In the genomic region with DNA sequence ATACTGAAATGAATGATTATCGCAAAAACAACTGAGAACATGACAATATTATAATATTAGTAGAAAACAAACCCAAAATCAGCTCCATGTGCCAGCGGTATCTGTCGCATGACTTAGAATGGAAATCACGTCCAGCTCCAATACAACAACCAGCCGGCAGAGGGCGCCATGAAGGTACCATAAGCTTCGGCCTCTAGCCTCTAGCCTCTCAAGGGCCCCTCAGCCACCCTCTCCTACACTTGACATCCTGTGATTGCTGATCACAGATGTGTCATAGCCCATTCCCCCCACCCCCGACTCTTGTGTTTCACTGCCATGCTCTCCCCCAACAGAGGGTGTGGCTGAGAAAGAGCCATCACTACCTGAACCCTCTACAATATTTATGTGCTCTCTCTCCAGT, we compare ENCODE assay signal across 8 mouse cellular contexts. TPM values are rescaled to one million over a fixed set of nuclear protein-coding genes. Genes with fewer than 3 reads are reported as not detected.
A peak's percentile ranks its signal among the peaks of the same experiment; 100 is the strongest.
DNase-seq lines count a peak whose midpoint lies in the region; ATAC-seq and TF ChIP-seq lines count a peak whose summit lies in the region.

No protein-coding gene starts in this region.

- no peak for ATAC-seq in liver, embryonic 14.5 days (ENCODE audit: insufficient read depth)

- peak; percentile 55 to 81 for DNase-seq in adrenal gland, adult (ENCODE audit: inconsistent age in 2 of 2, low spot score in 1 of 2)
- no peak for DNase-seq in adrenal gland, postnatal 4 days (ENCODE audit: low spot score in 2 of 2)
- peak in 1 of 2 experiments; percentile 7 for DNase-seq in spleen, adult 2 months (ENCODE audit: low read depth in 1 of 2, low spot score in 2 of 2)
- no peak for DNase-seq in spleen, postnatal 14 days (ENCODE audit: low spot score in 2 of 2)
- DNase-seq in cerebellum, postnatal 14 days: peak; percentile 60 to 78
- DNase-seq in gastrocnemius, postnatal 14 days: peak; percentile 39
- DNase-seq in liver, embryonic 14.5 days (ENCODE audit: low read depth in 3 of 3, low spot score in 3 of 3): peak in 1 of 3 experiments; percentile 20

- peak; percentile 38; the same call in 1 of the 2 replicates for TF ChIP-seq CTCF in spleen, adult 2 months (IDR thresholded peaks at IDR 0.05; ENCODE audit: extremely low read depth, insufficient read depth, insufficient read length, insufficient replicate concordance)
- peak; percentile 80 for TF ChIP-seq CTCF in liver, embryonic 14.5 days (IDR thresholded peaks at IDR 0.05; ENCODE audit: low read depth)
- peak; percentile 59; the same call in 1 of the 2 replicates for TF ChIP-seq CTCF in small intestine, adult 2 months (IDR thresholded peaks at IDR 0.05; ENCODE audit: extremely low read depth, insufficient read length, insufficient replicate concordance, low read depth, low read length)

- H3K9me3 ChIP-seq in liver, embryonic 14.5 days (ENCODE audit: control insufficient read depth, low read length): no peaks in the 10 kb centered on the region

- TF ChIP-seq EP300 in liver, embryonic 14.5 days (IDR thresholded peaks at IDR 0.05; ENCODE audit: low read depth): no peak

- H3K27ac ChIP-seq in spleen, adult 2 months (ENCODE audit: insufficient read depth, low read length): no peak overlapping the region
- no peak overlapping the region for H3K27ac ChIP-seq in liver, embryonic 14.5 days
- no peak overlapping the region for H3K27ac ChIP-seq in small intestine, adult 2 months (ENCODE audit: insufficient read depth, low read depth, low read length)

- no peak overlapping the region for H3K9ac ChIP-seq in liver, embryonic 14.5 days (replicated peaks)

- H3K36me3 ChIP-seq in spleen, adult 2 months (ENCODE audit: control insufficient read depth, insufficient read depth, low read length): no peaks in the 10 kb centered on the region
- H3K36me3 ChIP-seq in liver, embryonic 14.5 days (replicated peaks; ENCODE audit: control insufficient read depth, insufficient read depth, low read depth): no peaks in the 10 kb centered on the region
- H3K36me3 ChIP-seq in small intestine, adult 2 months (ENCODE audit: control insufficient read depth, insufficient read depth, low read length): no peaks in the 10 kb centered on the region

- no peak for TF ChIP-seq POLR2A in spleen, adult 2 months (IDR thresholded peaks at IDR 0.05; ENCODE audit: low read depth, low read length)
- TF ChIP-seq POLR2A in small intestine, adult 2 months (IDR thresholded peaks at IDR 0.05; ENCODE audit: low read depth, low read length): no peak

- intact Hi-C loops in gastrocnemius, postnatal 14 days (cut with DNase I; ENCODE audit: low total_unique reads): no loop called here

- H3K27me3 ChIP-seq in spleen, adult 2 months (ENCODE audit: control insufficient read depth, insufficient read depth, low read length): no peaks in the 10 kb centered on the region
- no peaks in the 10 kb centered on the region for H3K27me3 ChIP-seq in liver, embryonic 14.5 days (ENCODE audit: control insufficient read depth, insufficient read depth, low read length)
- H3K27me3 ChIP-seq in small intestine, adult 2 months (ENCODE audit: control insufficient read depth, insufficient read depth, low read length): no peaks in the 10 kb centered on the region

- no peak overlapping the region for H3K4me3 ChIP-seq in spleen, adult 2 months (ENCODE audit: extremely low read depth, insufficient read depth, insufficient read length)
- no peak overlapping the region for H3K4me3 ChIP-seq in liver, embryonic 14.5 days (ENCODE audit: insufficient read depth in 1 of 2, low read depth in 2 of 2, low read length in 2 of 2)
- H3K4me3 ChIP-seq in small intestine, adult 2 months (ENCODE audit: low read depth, low read length): no peak overlapping the region

- no peaks in the 10 kb centered on the region for H3K4me1 ChIP-seq in spleen, adult 2 months (ENCODE audit: control insufficient read depth, insufficient read depth, insufficient read length)
- 0 out of 4 replicates have a peak, but pooled peaks cover 0 to 1% of the 10 kb centered on the region in 2 experiments for H3K4me1 ChIP-seq in liver, embryonic 14.5 days (replicated peaks; ENCODE audit: control insufficient read depth in 2 of 2, insufficient read depth in 2 of 2, low read length in 1 of 2)
- no peaks in the 10 kb centered on the region for H3K4me1 ChIP-seq in small intestine, adult 2 months (ENCODE audit: control insufficient read depth, insufficient read depth, insufficient read length, low read length)

- no peak overlapping the region for H3K4me2 ChIP-seq in liver, embryonic 14.5 days (ENCODE audit: low read depth)

- WGBS in spleen, adult 2 months: 32% methylated on average over 8 of the region's 8 CpGs
- 22% methylated on average over 8 of the region's 8 CpGs for WGBS in liver, embryonic 14.5 days (ENCODE audit: insufficient replicate concordance)
- 35% methylated on average over 8 of the region's 8 CpGs for WGBS in small intestine, adult 2 months

RNA-seq across cellular contexts. Expression of gene Fam107a, which starts 17.5 kb away (rescaled TPM):
- 1 to 10 TPM; 1.9 to 4.8 TPM for total RNA-seq in adrenal gland, postnatal 4 days (2021)
- 0.60 and 0.85 TPM in 2 replicates for polyA plus RNA-seq in spleen, adult 2 months (2012; rRNA removed)
- total RNA-seq in gastrocnemius, postnatal 14 days (2021): 1 to 10 TPM; 2.8 to 8.4 TPM
- 0.03 and 0.06 TPM in 2 replicates for polyA plus RNA-seq in liver, embryonic 14.5 days (2012; rRNA removed)
- polyA plus RNA-seq in liver, embryonic 14.5 days (2014; fragmentation: Nextera tagmentation; extraction: Ambion mirVana): not detected in 2 replicates
- 0.16 and 0.25 TPM in 2 replicates for polyA plus RNA-seq in small intestine, adult 2 months (2012; rRNA removed)

RNA-seq across cellular contexts. Expression of gene Acox2, which starts 41.1 kb away (rescaled TPM):
- 10 to 100 TPM in 1 of 2 experiments, 1 to 10 TPM in 1; 1.1 to 11.4 TPM for total RNA-seq in adrenal gland, postnatal 4 days (2021)
- polyA plus RNA-seq in spleen, adult 2 months (2012; rRNA removed): 0.11 TPM in 1 of 2 replicates, not detected in the other
- under 1 TPM in 1 of 2 experiments, not detected in 1; 0.08 TPM for total RNA-seq in gastrocnemius, postnatal 14 days (2021)
- polyA plus RNA-seq in liver, embryonic 14.5 days (2012; rRNA removed): 18.3 and 22.7 TPM in 2 replicates
- polyA plus RNA-seq in liver, embryonic 14.5 days (2014; fragmentation: Nextera tagmentation; extraction: Ambion mirVana): 24.3 and 25.0 TPM in 2 replicates
- polyA plus RNA-seq in small intestine, adult 2 months (2012; rRNA removed): 4.0 and 7.1 TPM in 2 replicates

Comparison
In these comparisons a context has a peak if more than half of its experiments do, and no peak if none do; other contexts are left out.
1. DNase-seq: peak in adrenal gland, adult (2 of 2), cerebellum, postnatal 14 days (2 of 2) and gastrocnemius, postnatal 14 days (single experiment); none in adrenal gland, postnatal 4 days (0 of 2) and spleen, postnatal 14 days (0 of 2).
2. Peak in every context shown above with its lines, with median percentiles within 50 percentile points of each other: CTCF ChIP-seq.